Mouse (Mus musculus) heart, embryonic 13.5 days (tissue): ENCODE data around the gene Rbm44. TPM values are rescaled to one million over a fixed set of nuclear protein-coding genes. Genes with fewer than 3 reads are reported as not detected.

Experiments used
- ATAC-seq: fragments of 200-750 bp; cut with Nextera tagmentation; 2 replicates; pipeline ENCODE4 v1.8.0; 2017; ENCODE audit warnings: moderate TSS enrichment; ENCODE audit not compliant: insufficient number of reproducible peaks, low FRiP score, low TSS enrichment; ENCODE audit errors: extremely low read depth
- H3K27ac ChIP-seq: fragments of 300-500 bp; sonication (generic); replicated peaks from 2 replicates; pipeline ENCODE4 v1.5.1; 2015; ENCODE audit warnings: moderate library complexity, mild to moderate bottlenecking, inconsistent platforms
- H3K27me3 ChIP-seq: fragments of 300-500 bp; sonication (generic); replicated peaks from 2 replicates; pipeline ENCODE4 v1.6.1; 2015; ENCODE audit warnings: mild to moderate bottlenecking, inconsistent platforms
- H3K36me3 ChIP-seq: fragments of 300-500 bp; sonication (generic); 2 replicates; pipeline ENCODE4 v1.6.1; 2015; ENCODE audit warnings: mild to moderate bottlenecking, inconsistent platforms
- H3K4me1 ChIP-seq: fragments of 300-500 bp; sonication (generic); 2 replicates; pipeline ENCODE4 v1.6.1; 2015; ENCODE audit warnings: inconsistent platforms
- H3K4me2 ChIP-seq: fragments of 300-500 bp; sonication (generic); 2 replicates; pipeline ENCODE4 v1.6.1; 2015; ENCODE audit warnings: inconsistent platforms, mild to moderate bottlenecking, moderate library complexity
- H3K4me3 ChIP-seq: fragments of 300-500 bp; sonication (generic); 2 replicates; pipeline ENCODE4 v1.5.1; 2015; ENCODE audit warnings: moderate library complexity, mild to moderate bottlenecking, inconsistent platforms
- H3K9ac ChIP-seq: fragments of 300-500 bp; sonication (generic); 2 replicates; pipeline ENCODE4 v1.6.1; 2015; ENCODE audit warnings: inconsistent platforms, mild to moderate bottlenecking, moderate library complexity
- H3K9me3 ChIP-seq: fragments of 300-500 bp; sonication (generic); 2 replicates; pipeline ENCODE4 v1.6.1; 2016; ENCODE audit warnings: inconsistent platforms
- WGBS: fragments of 180-500 bp; shearing (Covaris S2); methylation state at CpG from one replicate; pipeline ENCODE4 v1.1.7; 2015; ENCODE audit warnings: mixed read lengths; 5-methylcytosine and 5-hydroxymethylcytosine counted together
- polyA plus RNA-seq: library from polyadenylated mRNA; unstranded; fragments of >200 nt; fragmentation: Nextera tagmentation; extraction: Ambion mirVana; gene quantifications from 2 replicates; pipeline ENCODE4 v1.2.1, GENCODE M21; 2015

Gene Rbm44
- polyA plus RNA-seq, 1 experiment from 2014 or later, result 2.1 TPM

GRCm38 (mm10) chr1:91112606-91113005 is 32.3 kb upstream of the Rbm44 start:
- Histone ChIP-seq H3K9ac (no peak overlapping the region), H3K36me3 (peaks cover 88% of the 10 kb centered on the region), H3K4me1 (peaks cover 32% of the 10 kb centered on the region), H3K27me3 (no peaks in the 10 kb centered on the region), H3K4me2 (no peak overlapping the region), H3K4me3 (no peak overlapping the region), H3K9me3 (no peaks in the 10 kb centered on the region), H3K27ac (no peak overlapping the region)
- WGBS, result 85% methylated on average over 4 of the region's 4 CpGs
- ATAC-seq, result no peak

DNA sequence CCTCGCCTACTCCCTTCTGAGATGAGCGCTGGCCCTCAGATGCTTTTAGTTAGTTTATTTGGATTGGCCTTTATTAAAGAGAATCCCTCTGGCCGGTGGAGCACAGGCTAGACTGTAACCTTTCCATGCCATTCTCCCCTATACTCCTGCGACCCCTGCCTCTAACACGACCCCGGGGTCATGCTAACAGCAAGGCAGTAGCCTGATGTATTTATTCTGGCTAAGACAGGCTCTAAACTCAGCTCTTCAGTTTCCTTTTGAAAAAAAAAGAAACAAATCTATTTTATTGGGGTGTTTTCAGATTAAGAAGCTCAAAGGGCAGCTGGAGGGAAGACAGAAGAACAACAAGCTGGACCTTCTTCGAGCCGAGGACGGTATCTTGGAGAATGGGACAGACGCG is 22.8 kb upstream of the Rbm44 start:
- peaks cover 99% of the 10 kb centered on the region for H3K36me3 ChIP-seq
- ATAC-seq, result no peak
- no peak overlapping the region for H3K4me3 ChIP-seq
- H3K27ac ChIP-seq, result no peak overlapping the region
- H3K9me3 ChIP-seq, result no peaks in the 10 kb centered on the region
- H3K9ac ChIP-seq, result no peak overlapping the region
- no peak overlapping the region for H3K4me2 ChIP-seq
- 85% methylated on average over 11 of the region's 11 CpGs for WGBS
- H3K4me1 ChIP-seq, result 0 out of 2 replicates have a peak, but pooled peaks cover 5% of the 10 kb centered on the region
- no peaks in the 10 kb centered on the region for H3K27me3 ChIP-seq

DNA sequence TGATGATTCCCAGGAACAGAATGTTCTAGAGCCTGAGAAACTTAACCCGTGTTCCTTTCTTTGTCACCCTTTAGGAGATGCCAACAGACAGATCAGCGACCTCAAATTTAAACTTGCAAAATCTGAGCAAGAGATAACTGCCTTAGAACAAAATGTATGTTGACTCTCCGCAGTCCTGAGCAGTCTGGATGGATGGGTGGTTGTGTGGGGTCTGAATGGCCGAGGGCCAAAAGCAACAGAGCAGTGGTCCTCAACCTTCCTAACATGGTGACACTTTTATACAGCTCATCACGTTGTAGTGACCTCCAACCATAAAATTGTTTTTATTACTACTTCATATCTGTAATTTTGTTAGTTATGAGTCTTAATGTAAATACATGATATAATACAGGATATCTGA is 21.9 kb upstream of the Rbm44 start:
- Histone ChIP-seq H3K4me2 (no peak overlapping the region), H3K9ac (no peak overlapping the region), H3K4me3 (no peak overlapping the region), H3K27ac (no peak overlapping the region), H3K36me3 (peaks cover 99% of the 10 kb centered on the region), H3K27me3 (no peaks in the 10 kb centered on the region), H3K4me1 (0 out of 2 replicates have a peak, but pooled peaks cover 4% of the 10 kb centered on the region), H3K9me3 (0 out of 2 replicates have a peak, but pooled peaks cover 1% of the 10 kb centered on the region)
- 78% methylated on average over 5 of the region's 5 CpGs for WGBS
- no peak for ATAC-seq

- H3K9ac ChIP-seq, result no peak overlapping the region
- H3K36me3 ChIP-seq, result peaks cover 100% of the 10 kb centered on the region
- H3K4me3 ChIP-seq, result no peak overlapping the region
- no peak overlapping the region for H3K27ac ChIP-seq
- no peaks in the 10 kb centered on the region for H3K27me3 ChIP-seq
- H3K9me3 ChIP-seq, result peaks cover 4% of the 10 kb centered on the region
- ATAC-seq, result no peak
- H3K4me2 ChIP-seq, result no peak overlapping the region
- 63% methylated on average over 3 of the region's 3 CpGs for WGBS
- H3K4me1 ChIP-seq, result no peaks in the 10 kb centered on the region
Measured at GRCm38 (mm10) chr1:91123466-91123865, 21.4 kb upstream of the Rbm44 start.

DNA sequence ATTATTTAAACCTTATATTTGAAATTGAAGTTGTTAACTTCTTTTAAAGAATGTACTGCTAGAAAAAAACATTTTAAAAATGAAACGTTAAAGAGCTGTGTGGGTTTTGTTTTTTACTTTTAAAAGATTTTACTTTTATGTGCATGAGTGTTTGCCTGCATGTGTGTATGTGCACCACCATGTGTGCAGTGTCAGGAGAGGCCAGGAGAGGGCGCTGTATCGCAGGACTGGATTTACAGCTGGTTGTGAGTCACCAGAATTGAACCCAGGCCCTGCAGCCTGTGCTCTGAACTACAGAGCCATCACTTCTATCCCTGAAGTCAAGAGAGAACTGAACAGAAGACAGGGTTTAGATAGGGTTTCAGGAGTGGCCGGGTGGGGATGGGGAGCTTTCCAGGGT is 16.0 kb upstream of the Rbm44 start:
- Histone ChIP-seq H3K4me3 (no peak overlapping the region), H3K4me2 (no peak overlapping the region), H3K36me3 (peaks cover 66% of the 10 kb centered on the region), H3K27ac (no peak overlapping the region), H3K9me3 (peaks cover 10% of the 10 kb centered on the region), H3K9ac (no peak overlapping the region), H3K27me3 (no peaks in the 10 kb centered on the region), H3K4me1 (no peaks in the 10 kb centered on the region)
- no peak for ATAC-seq
- 86% methylated on average over 4 of the region's 4 CpGs for WGBS

GRCm38 (mm10) chr1:91137036-91137435 is 7.9 kb upstream of the Rbm44 start:
- no peak overlapping the region for H3K4me3 ChIP-seq
- H3K27ac ChIP-seq, result no peak overlapping the region
- H3K9me3 ChIP-seq, result no peaks in the 10 kb centered on the region
- no peak overlapping the region for H3K4me2 ChIP-seq
- no peak overlapping the region for H3K9ac ChIP-seq
- no peak; the same call in 1 of the 2 replicates for ATAC-seq
- H3K36me3 ChIP-seq, result no peaks in the 10 kb centered on the region
- no peaks in the 10 kb centered on the region for H3K27me3 ChIP-seq
- no peaks in the 10 kb centered on the region for H3K4me1 ChIP-seq
- 73% methylated on average over 2 of the region's 2 CpGs for WGBS

DNA sequence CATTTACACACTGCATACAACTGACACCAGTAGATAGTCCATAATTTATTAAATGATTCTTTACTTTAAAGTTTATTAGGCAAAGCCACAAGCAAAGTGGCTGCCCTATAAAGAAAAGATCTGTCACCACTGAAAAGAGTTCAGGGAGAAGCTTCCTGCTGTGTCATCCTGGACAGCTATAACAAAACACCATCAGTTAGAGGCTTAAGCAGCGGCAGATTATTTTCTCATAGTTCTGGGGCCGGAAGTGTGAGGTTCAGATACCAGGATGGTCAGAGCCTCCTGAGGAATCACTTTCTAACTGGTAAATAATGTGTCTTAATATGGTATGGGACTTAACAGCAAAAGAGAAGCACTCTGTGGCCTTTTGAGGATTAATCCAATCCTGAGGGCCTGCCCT is 6.6 kb downstream of the Rbm44 start:
- H3K27me3 ChIP-seq, result no peaks in the 10 kb centered on the region
- H3K9me3 ChIP-seq, result no peaks in the 10 kb centered on the region
- no peak for ATAC-seq
- H3K27ac ChIP-seq, result no peak overlapping the region
- H3K4me1 ChIP-seq, result no peaks in the 10 kb centered on the region
- H3K36me3 ChIP-seq, result no peaks in the 10 kb centered on the region
- WGBS, result 63% methylated on average over 2 of the region's 2 CpGs
- H3K9ac ChIP-seq, result no peak overlapping the region
- H3K4me3 ChIP-seq, result no peak overlapping the region
- H3K4me2 ChIP-seq, result no peak overlapping the region

- 73% methylated on average over 6 of the region's 6 CpGs for WGBS
- Histone ChIP-seq H3K9me3 (no peaks in the 10 kb centered on the region), H3K4me2 (no peak overlapping the region), H3K4me3 (no peak overlapping the region), H3K27me3 (no peaks in the 10 kb centered on the region), H3K27ac (no peak overlapping the region), H3K9ac (no peak overlapping the region), H3K4me1 (peaks cover 7% of the 10 kb centered on the region), H3K36me3 (no peaks in the 10 kb centered on the region)
- no peak for ATAC-seq
Measured at GRCm38 (mm10) chr1:91166798-91167197, 21.9 kb downstream of the Rbm44 start.

GRCm38 (mm10) chr1:91169157-91169556 is 24.3 kb downstream of the Rbm44 start:
- 35% methylated on average over 4 of the region's 4 CpGs for WGBS
- H3K36me3 ChIP-seq, result no peaks in the 10 kb centered on the region
- no peaks in the 10 kb centered on the region for H3K27me3 ChIP-seq
- no peak overlapping the region for H3K9ac ChIP-seq
- H3K4me1 ChIP-seq, result peaks cover 7% of the 10 kb centered on the region
- H3K4me2 ChIP-seq, result no peak overlapping the region
- ATAC-seq, result no peak
- H3K4me3 ChIP-seq, result no peak overlapping the region
- H3K9me3 ChIP-seq, result peaks cover 6% of the 10 kb centered on the region
- no peak overlapping the region for H3K27ac ChIP-seq

- Histone ChIP-seq H3K36me3 (no peaks in the 10 kb centered on the region), H3K4me3 (no peak overlapping the region)
- 86% methylated on average over 5 of the region's 5 CpGs for WGBS
Measured at GRCm38 (mm10) chr1:91174796-91175195, 29.9 kb downstream of the Rbm44 start.

DNA sequence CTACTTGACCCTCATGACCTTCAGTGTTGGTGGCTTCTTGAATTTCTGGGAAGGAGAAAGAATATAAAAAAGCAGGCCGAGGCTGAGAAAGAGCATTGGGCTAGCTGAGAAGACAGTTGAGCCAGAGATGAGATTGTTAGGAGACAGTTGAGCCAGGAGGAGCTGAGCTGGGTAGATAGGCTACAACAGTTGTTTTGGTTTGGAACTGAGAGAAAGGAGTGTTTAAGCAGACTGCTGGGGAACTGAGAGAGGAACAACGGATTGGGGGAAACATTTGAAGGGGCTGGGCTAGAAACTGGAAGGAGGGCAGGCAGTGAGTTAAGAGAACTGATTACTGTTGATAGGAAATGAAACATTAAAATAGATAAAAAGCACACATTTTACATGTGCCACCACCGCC is 31.1 kb downstream of the Rbm44 start:
- WGBS, result 72% methylated on average over 3 of the region's 3 CpGs
- Histone ChIP-seq H3K9ac (no peak overlapping the region), H3K4me3 (no peak overlapping the region), H3K4me2 (no peak overlapping the region), H3K36me3 (no peaks in the 10 kb centered on the region), H3K9me3 (peaks cover 6% of the 10 kb centered on the region), H3K27ac (no peak overlapping the region), H3K27me3 (peaks cover 20% of the 10 kb centered on the region), H3K4me1 (peaks cover 24% of the 10 kb centered on the region)
- ATAC-seq, result no peak

More at GRCm38 (mm10) chr1:91174796-91175195, 29.9 kb downstream of the Rbm44 start:
- peaks cover 6% of the 10 kb centered on the region for H3K9me3 ChIP-seq
- no peak overlapping the region for H3K9ac ChIP-seq
- no peak overlapping the region for H3K27ac ChIP-seq
- H3K4me2 ChIP-seq, result no peak overlapping the region
- ATAC-seq, result no peak
- peaks cover 10% of the 10 kb centered on the region; the same call in 1 of the 2 replicates for H3K27me3 ChIP-seq
- peaks cover 12% of the 10 kb centered on the region for H3K4me1 ChIP-seq

GRCm38 (mm10) chr1:91176871-91177270 is 32.0 kb downstream of the Rbm44 start:
- peaks cover 5% of the 10 kb centered on the region for H3K9me3 ChIP-seq
- no peak for ATAC-seq
- H3K9ac ChIP-seq, result no peak overlapping the region
- H3K27me3 ChIP-seq, result peaks cover 24% of the 10 kb centered on the region
- H3K4me1 ChIP-seq, result peaks cover 32% of the 10 kb centered on the region
- no peak overlapping the region for H3K4me2 ChIP-seq
- WGBS, result 54% methylated on average over 4 of the region's 4 CpGs
- H3K36me3 ChIP-seq, result no peaks in the 10 kb centered on the region
- H3K4me3 ChIP-seq, result no peak overlapping the region
- no peak overlapping the region for H3K27ac ChIP-seq
